Mouse (Mus musculus): Measurements from ENCODE around the gene Lpin2.

- no peak for TF ChIP-seq CTCF (IDR thresholded peaks at IDR 0.05; ENCODE audit: low read depth)
- no peak for TF ChIP-seq EP300 (IDR thresholded peaks at IDR 0.05; ENCODE audit: low read depth)
These were observed 3.7 kb upstream of the Lpin2 start for GRCm38 (mm10) chr17:71178530-71179181.

Data from heart, postnatal 0 days (tissue).